Mouse (Mus musculus) testis, postnatal 10 days (tissue): ENCODE measurements at regions not wholly inside any gene's neighbourhood (a gene's known extent, or its start where the extent isn't known, plus 50 kb on each side); places are given as distances from the start of the nearest gene placed in this dataset.

Experiments used
- DNase-seq: peaks from one replicate; pipeline ENCODE4 v3.0.0; 2021; ENCODE audit warnings: low spot score

- no peak for DNase-seq
Measured at GRCm38 (mm10) chr13:113536306-113536705, 82.1 kb downstream of the Snx18 start.

GRCm38 (mm10) chr13:113534664-113535455 lies 83.5 kb downstream of the Snx18 start:
- DNase-seq = no peak

DNA sequence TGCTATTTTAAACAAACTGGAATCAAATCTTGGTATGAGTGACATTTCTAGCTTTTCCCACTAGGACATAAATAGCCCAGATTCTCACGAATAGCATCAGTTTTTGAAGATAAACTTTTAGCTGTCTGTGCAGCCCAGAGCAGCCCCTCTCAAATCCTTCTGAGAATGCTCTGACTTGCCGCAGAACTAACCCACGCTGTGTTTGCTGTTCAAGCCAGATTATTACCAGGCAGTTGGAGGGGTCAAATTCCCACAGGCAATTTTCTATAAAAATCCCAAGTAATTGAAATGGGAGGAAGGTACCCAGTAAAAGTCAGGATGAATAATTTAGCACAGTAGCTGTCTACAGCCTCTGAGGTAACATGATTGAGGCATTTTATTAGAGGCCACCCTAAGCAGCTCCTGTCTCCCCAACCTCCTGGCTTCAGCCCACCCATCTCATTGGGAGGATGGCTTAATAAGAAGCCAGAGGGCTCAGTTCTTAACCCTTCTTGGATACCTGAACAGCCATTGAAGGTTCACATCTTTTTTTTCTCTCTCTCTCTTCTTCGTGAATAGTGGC lies 84.4 kb downstream of the Snx18 start:
- no peak for DNase-seq

- no peak for DNase-seq
Measured at GRCm38 (mm10) chr13:113526997-113527396, 91.4 kb downstream of the Snx18 start.

DNA sequence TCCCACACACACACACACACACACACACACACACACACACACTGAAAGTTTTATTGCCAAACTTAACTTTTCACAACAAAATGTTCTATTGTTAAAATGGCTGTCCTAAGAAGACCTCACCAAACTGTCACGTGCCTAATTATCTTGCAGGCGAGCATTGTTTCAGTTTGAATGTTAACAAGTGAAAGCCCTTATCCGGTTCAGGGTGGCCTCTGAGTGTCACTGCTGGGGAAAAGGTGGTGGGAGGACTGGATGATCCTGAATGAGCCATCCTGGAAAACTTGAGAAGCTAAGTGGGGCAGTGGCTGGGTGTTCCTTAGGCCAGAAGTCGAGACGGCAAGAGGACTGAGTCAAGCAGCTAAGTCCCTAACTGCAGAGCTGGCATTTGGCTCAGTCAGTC lies 94.9 kb downstream of the Snx18 start:
- DNase-seq = no peak

DNA sequence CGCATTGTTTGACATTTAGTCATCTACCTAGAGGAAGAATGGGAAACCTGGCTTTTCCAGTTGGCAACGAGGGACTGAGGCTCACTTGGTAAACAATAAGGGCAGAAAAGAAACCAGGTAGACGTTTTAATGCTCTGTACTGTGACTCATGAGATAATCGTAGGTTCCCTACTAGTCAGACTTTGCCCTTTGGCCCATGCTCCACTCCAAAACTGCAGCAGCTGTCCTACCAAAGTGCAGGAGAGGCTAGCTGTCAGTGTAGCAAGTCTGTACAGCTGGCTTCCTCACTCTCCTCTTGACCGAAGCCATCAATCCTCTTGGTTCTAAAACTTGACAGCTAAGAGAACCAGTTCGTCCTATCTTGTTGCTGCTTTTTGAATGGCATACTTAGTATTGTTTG lies 100.2 kb downstream of the Snx18 start:
- no peak for DNase-seq

DNA sequence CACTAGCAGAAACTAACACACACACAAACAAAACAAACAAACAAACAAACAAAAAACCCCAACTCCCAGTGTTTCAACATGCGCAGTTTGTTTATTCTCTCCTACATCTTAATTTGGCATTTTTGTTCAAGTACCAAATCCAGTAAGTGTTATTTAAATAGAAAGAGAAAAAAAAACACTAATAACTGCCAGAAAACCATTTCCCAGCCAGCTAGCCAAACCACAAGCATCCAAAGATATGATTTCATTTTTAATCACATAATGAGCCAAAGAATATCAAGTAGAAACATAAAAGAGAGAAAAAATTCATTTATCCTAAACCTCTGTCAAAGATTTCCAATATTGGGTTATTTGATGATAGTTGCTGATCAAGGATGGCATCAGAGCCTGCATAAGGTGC lies 102.3 kb downstream of the Snx18 start:
- DNase-seq = no peak

- DNase-seq = no peak
Measured at GRCm38 (mm10) chr13:113515162-113515600, 103.2 kb downstream of the Snx18 start.

DNA sequence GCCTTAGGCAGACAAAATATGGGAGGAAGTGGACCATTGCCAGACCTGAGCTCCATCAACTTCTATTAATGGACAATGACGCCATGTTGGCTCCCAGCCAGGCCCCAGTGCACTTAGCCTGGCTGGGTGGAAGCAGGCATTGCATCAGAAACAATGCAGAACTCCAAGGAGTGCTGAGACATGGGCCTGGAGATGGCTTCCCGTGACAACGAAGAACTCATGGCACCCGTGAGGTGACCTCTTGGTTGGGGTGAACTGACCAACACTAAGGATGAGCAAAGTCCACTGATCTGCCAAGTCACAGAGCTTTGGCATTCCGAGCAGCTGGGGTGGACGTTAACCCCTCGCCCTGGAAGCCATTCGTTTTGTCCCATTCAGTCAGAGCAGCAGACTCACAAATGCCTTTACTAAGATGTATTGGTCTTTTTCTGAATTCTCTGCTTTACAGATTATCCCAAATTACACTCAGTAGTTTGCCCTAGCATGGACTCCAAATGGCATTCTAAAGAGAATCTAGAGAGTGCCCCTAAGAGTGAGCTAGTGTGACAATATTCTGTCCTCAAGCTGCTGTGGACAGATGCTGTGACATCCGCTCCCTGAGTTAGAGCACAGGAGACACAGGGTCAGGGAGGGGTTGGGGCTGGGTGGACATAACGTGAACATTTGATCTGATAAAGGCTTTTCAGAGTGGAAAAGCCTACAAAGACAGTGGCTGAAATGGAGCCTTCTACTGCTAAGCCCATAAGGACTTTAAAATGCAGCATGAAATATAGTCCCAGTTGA lies 108.8 kb downstream of the Snx18 start:
- DNase-seq = peak; percentile 84

GRCm38 (mm10) chr13:113508124-113508728 lies 110.1 kb downstream of the Snx18 start:
- no peak for DNase-seq

DNA sequence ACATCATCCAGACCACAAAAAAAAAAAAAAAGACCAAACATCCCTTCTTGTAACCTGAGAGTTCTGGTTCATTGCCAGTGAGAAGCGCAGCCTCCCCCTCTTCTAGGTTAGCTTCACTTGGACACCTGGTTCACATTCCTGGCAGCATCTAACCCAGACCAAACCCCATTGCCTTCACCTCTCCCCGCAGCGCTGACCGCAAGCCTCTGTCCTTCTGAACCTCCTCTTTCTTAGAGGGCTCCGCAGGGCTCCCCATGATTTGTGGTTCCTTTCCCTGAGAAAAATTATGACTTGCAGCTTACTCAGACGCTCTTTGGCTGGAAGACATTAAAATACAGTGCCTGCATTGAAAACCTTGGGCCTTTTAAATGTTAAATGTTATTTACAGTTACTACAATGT lies 115.8 kb downstream of the Snx18 start:
- DNase-seq = no peak

- no peak for DNase-seq
Measured at GRCm38 (mm10) chr13:113502059-113502458, 116.3 kb downstream of the Snx18 start.

DNA sequence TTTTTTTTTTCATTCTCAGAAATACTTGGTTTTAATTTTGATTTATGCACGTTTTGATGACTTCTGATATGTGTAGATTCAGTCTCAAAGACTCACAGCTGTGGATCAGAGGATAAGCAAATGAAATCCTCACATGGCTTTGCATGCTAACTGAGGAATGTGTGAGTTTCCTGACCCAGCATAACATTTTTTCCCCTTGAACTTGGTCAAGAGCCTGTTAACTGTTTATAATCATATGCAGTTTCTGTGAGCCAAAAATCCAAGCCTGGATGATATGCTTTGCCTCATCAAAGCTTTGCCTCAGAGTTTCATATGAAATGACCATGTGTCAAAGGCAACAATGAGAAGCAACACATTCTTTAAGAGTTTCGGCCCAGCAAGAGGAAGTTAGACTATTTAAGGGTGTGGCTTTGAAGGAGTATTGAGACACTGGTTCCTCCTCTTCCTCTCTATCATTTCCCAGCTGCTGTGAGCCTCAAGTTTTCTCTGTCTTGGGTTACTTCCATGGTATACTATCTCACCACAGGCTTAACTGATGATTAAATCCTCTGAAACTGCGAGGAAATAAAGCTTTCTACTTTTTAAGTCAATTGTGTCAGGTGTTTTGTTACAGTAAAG lies 117.9 kb downstream of the Snx18 start:
- no peak for DNase-seq

DNA sequence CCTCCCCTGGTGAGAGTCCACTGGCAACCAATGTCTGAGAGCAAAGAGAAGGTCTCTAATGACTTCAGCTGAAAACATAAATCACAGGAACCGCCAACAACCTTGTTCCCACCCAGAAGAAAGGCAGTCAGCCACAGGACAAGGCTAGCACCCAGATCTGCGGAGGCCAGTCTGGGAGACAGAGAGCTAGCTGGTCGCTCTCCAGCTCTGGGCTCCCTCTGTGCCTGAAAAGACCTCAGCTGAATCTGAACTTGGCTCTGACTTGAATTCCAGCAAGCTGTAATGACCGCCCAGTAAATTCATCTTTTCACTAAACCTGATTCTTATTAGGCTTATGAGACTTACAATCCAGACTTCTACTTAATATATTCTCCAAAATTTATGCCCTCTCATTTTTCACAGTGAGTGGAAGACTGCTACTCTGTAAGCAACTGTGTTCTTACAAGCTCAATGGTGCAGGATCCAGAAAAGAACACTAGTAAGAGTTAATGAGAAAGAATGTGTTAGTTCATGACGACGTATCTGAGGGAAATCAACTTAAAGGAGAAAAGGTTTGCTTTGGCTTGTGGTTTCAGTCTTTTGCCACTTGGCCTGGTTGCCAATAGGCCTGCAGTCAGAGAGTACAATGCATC lies 119.2 kb downstream of the Snx18 start:
- no peak for DNase-seq

- DNase-seq = no peak
Measured at GRCm38 (mm10) chr13:113495595-113496285, 122.6 kb downstream of the Snx18 start.

- DNase-seq = no peak
Measured at GRCm38 (mm10) chr13:113495136-113495535, 123.2 kb downstream of the Snx18 start.

DNA sequence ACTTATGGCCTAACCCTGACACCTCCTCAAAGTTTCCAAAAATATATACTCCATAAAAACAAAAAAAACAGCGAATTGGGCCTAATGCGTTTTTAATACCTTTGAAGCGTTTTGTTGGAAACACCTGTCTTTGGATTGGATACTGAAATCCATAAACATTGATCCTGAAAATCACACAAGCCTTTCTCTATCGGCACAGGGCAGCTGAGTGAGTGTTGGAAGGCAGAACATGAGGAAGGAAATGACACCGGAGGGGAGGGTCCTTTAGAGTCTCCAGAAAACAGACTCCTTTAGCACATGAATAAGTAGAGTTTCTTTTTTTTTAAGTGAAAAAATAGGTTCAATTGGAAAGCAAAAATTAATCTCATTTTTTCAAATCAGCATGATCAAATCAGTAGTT lies 123.7 kb downstream of the Snx18 start:
- DNase-seq = no peak

GRCm38 (mm10) chr13:113489951-113490822 lies 128.2 kb downstream of the Snx18 start:
- no peak for DNase-seq

DNA sequence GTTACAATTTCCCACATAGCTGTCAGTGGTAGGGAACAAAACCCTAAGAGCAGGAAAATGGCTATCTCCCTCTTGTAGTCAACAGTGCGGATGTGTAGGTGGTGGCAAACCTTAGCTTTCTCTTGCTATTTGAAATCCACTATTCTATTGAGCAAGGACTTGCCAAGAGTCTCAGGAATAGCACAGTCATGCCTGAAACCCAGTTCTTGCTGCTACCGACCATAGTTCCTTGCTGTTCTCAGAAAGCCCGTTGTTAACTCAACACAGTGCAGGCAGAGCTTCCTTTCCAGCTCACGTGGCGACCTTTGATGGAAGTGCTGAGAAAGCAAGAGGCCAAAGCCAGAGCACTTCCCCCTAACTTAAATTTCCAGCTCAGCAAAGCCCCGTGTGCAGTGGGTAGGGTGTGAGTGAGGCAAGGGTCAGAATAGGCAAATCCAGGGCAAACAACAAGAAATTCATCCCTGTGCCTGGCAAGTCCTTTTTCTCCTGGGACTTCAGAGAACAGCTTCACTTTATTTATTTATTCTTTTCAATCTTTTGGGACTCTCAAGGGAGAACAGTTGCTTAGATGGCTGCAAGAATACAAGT lies 131.9 kb downstream of the Snx18 start:
- DNase-seq = no peak

GRCm38 (mm10) chr13:113485511-113485910 lies 132.9 kb downstream of the Snx18 start:
- DNase-seq = no peak
